Mouse (Mus musculus) embryonic fibroblast, embryonic 13.5 days (primary cell): ENCODE measurements around the gene Mcur1. TPM values are rescaled to one million over a fixed set of nuclear protein-coding genes. Genes with fewer than 3 reads are reported as not detected.

Source experiments
- H3K27ac ChIP-seq: 2 replicates; pipeline ENCODE4 v1.5.1; 2012; ENCODE audit warnings: low read length, control low read depth, inconsistent platforms; ENCODE audit not compliant: insufficient read depth
- H3K4me1 ChIP-seq: 2 replicates; pipeline ENCODE4 v1.6.1; 2011; ENCODE audit warnings: low read length; ENCODE audit not compliant: control insufficient read depth, insufficient read depth
- H3K4me3 ChIP-seq: 2 replicates; pipeline ENCODE4 v1.5.1; 2011; ENCODE audit warnings: mild to moderate bottlenecking, control low read depth, low read length; ENCODE audit not compliant: insufficient read depth
- CTCF ChIP-seq: IDR thresholded peaks from 2 replicates; pipeline ENCODE4 v1.5.1; 2011; ENCODE audit warnings: mild to moderate bottlenecking, control low read depth, low read length, moderate library complexity, borderline replicate concordance; ENCODE audit not compliant: insufficient read depth
- POLR2A ChIP-seq: IDR thresholded peaks from 2 replicates; pipeline ENCODE4 v1.6.1; 2011; ENCODE audit warnings: low read depth, mild to moderate bottlenecking, control low read depth, low read length, moderate library complexity
- polyA plus RNA-seq: library from polyadenylated mRNA; stranded (reverse); fragments of >200 nt; gene quantifications from 2 replicates; pipeline ENCODE4 v1.2.4, GENCODE M21; 2011; ENCODE audit warnings: low read depth; ENCODE audit not compliant: missing spikeins, insufficient read length

The Mcur1 gene
- polyA plus RNA-seq, 1 experiment = 14.1 TPM

GRCm38 (mm10) chr13:43516119-43516518 is 43.9 kb downstream of the Mcur1 start:
- no peak for TF ChIP-seq POLR2A
- no peak for TF ChIP-seq CTCF
- H3K27ac ChIP-seq = no peak overlapping the region
- H3K4me3 ChIP-seq = no peak overlapping the region
- no peaks in the 10 kb centered on the region; the same call in 1 of the 2 replicates for H3K4me1 ChIP-seq

DNA sequence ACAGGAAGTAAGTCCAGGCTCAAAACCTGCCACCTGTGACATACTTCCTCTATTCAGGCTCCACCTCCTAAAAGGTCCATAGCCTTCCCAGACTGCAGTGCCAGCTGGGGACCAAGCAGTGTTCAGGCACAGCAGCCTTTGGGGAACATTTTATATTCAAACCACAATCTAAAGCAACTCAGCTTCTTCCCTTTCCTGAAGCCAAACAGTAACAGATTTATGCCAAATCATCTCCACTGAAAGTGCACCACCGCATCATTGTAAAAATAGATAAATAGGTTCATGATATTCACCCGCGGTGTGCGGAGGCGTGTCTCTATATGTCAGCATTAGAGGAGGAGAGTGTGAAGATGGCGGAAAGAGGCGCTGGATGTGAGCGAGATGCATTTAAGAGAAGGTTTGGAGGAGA is 45.0 kb downstream of the Mcur1 start:
- Histone ChIP-seq H3K4me1 (no peaks in the 10 kb centered on the region; the same call in 1 of the 2 replicates), H3K27ac (no peak overlapping the region)
- TF ChIP-seq POLR2A = no peak
- no peak for TF ChIP-seq CTCF

GRCm38 (mm10) chr13:43512736-43513135 is 47.3 kb downstream of the Mcur1 start:
- H3K27ac ChIP-seq = no peak overlapping the region
- TF ChIP-seq CTCF (no peak), POLR2A (no peak)
- no peak overlapping the region for H3K4me3 ChIP-seq
- no peaks in the 10 kb centered on the region for H3K4me1 ChIP-seq

More for the DNA sequence above, 45.0 kb downstream of the Mcur1 start:
- H3K4me3 ChIP-seq = no peak overlapping the region

DNA sequence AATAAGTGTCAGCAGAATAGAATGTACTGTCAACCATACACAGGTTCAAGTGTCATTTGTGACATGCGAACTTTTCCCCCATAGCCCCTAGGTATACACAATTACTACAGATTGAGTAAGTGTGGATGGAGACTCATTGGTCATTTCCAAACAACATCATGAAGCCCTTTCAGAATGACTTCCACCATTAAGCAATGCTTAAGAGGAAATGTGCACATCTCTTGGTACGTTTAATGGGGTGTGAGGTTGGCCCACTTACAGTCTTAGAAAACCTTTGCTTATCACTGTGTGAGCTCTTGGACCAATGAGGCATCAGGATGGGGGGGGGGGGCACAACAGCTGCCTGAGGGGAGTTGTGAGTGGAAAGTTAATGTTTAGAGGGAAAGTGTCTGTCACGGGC is 54.2 kb downstream of the Mcur1 start:
- Histone ChIP-seq H3K4me3 (no peak overlapping the region), H3K4me1 (no peaks in the 10 kb centered on the region), H3K27ac (no peak overlapping the region)
- TF ChIP-seq CTCF (no peak), POLR2A (no peak)

DNA sequence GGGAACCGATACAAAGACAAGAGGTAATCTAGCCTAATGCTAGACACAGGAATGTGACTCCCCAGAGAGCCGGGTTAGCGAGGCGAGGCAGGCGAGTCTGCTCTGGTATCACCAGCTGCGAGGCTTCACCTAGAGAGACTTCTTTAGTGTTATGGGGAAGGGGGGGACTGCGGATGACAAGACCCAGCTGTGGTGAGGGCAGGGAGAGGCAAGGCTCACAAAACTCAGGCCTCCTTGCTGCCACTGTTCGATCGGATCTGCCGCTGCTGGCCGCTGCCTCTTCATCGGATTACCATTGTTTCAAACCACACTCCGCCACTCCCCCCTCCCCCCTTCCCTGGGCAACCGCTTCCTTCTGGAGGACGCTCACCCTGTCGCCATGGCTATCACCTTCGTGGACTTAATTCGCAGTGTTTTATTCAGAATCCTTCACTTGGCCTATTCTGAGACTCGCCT is 56.6 kb downstream of the Mcur1 start:
- TF ChIP-seq CTCF = no peak
- Histone ChIP-seq H3K27ac (no peak overlapping the region), H3K4me1 (no peaks in the 10 kb centered on the region), H3K4me3 (peak overlapping the region; percentile 28; the same call in 1 of the 2 replicates)

DNA sequence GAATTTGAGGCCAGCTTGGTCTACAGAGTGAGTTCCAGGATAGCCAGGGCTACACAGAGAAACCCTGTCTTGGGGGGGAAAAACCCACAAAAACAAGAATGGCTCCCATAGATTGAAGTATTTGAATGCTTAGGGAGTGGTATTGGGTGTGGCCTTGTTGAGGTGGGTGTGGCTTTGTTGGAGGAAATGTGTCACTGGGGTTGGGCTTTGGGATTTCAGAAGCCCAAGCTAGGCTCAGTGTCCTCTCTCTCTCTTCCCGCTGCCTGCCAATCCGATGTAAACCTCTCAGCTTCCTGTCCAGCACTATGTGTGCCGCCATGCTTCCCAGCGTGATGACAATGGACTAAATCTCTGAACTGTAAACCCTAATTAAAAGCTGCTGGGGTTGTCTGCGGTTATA is 58.4 kb downstream of the Mcur1 start:
- Histone ChIP-seq H3K4me1 (peaks cover 2% of the 10 kb centered on the region; the same call in 1 of the 2 replicates), H3K4me3 (no peak overlapping the region)

GRCm38 (mm10) chr13:43500483-43500850 is 59.5 kb downstream of the Mcur1 start:
- no peak for TF ChIP-seq POLR2A
- TF ChIP-seq CTCF = no peak
- Histone ChIP-seq H3K4me1 (peaks cover 2% of the 10 kb centered on the region; the same call in 1 of the 2 replicates), H3K4me3 (no peak overlapping the region)

More for the DNA sequence above, 58.4 kb downstream of the Mcur1 start:
- H3K27ac ChIP-seq = no peak overlapping the region
- TF ChIP-seq CTCF = no peak
- TF ChIP-seq POLR2A = no peak

DNA sequence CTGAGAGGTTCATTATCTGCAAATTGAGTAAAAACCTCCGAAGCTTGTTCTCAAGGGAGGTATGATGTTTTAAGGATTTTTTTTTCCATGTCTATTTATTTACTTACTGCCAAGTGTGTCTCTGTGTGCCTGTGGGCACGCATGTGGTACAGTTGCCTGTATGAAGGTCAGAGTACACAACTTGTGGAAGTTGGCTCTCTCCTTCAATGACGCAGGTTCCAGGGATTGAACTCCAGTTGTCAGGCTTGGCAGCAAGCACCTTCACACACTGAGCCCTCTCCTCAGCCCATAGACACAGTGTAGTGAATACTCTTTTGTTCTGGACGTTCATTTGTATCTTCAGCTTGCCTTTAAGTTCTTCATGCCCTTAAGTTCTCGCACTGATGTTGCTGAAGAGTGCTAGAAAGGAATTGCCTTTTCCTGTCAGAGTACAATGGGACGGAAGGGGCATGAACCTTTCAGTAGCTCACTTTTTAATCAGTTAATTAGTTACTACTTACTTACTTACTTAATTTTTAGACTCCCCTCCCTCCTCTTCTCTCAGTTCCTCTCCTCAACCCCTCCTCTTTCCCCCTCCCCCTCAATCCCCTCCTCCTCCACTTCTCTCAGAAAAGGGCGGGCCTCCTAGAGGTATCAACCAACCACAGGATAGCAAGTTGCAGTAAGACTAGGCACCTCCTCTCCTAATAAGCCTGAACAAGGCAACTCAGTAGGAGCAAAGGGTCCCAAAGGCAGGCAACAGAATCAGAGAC is 60.1 kb downstream of the Mcur1 start:
- Histone ChIP-seq H3K27ac (no peak overlapping the region), H3K4me1 (peaks cover 2% of the 10 kb centered on the region; the same call in 1 of the 2 replicates), H3K4me3 (no peak overlapping the region)
- no peak for TF ChIP-seq POLR2A
- no peak for TF ChIP-seq CTCF

More at GRCm38 (mm10) chr13:43500483-43500850, 59.5 kb downstream of the Mcur1 start:
- H3K27ac ChIP-seq = no peak overlapping the region

- Histone ChIP-seq H3K27ac (no peak overlapping the region), H3K4me1 (peaks cover 2% of the 10 kb centered on the region; the same call in 1 of the 2 replicates), H3K4me3 (no peak overlapping the region)
- TF ChIP-seq CTCF = no peak
- TF ChIP-seq POLR2A = no peak
Measured at GRCm38 (mm10) chr13:43498849-43499248, 61.1 kb downstream of the Mcur1 start.

- TF ChIP-seq POLR2A (no peak), CTCF (no peak)
- H3K4me1 ChIP-seq = peaks cover 2% of the 10 kb centered on the region; the same call in 1 of the 2 replicates
Measured at GRCm38 (mm10) chr13:43497769-43498168, 62.2 kb downstream of the Mcur1 start.

More at GRCm38 (mm10) chr13:43497769-43498168, 62.2 kb downstream of the Mcur1 start:
- Histone ChIP-seq H3K4me3 (no peak overlapping the region), H3K27ac (no peak overlapping the region)
